9 mouse cellular contexts compared by ENCODE assay signal in the genomic region with DNA sequence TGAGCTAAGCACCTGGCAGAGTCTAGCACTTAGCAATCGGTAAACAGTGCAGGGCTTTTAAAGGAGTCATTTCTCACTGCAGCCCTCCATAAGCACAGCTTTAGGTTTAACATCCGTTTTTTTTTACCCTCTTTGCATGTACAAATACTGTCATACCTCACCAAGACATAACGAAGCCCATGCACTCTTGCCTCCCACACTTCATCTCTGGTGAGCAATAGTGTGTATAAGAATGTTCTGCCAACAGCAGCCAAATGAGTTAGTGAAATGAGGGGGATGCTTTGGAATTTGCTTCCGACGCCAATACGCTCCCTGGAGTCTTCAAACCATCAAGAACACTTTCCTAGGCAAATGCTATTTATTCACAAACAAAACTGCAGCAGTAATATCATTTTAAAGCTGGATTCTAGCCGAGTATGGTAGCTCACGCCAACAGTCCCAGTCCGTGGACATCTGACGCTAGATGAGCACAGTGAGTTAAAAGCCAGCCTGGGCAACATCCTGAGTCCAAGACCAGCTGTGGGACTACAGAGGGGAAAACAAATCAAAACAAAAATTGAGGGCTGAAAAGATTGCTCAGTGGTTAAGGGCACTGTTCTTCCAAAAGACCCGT. TPM values are rescaled to one million over a fixed set of nuclear protein-coding genes. Genes with fewer than 3 reads are reported as not detected.
A peak's percentile ranks its signal among the peaks of the same experiment; 100 is the strongest.
DNase-seq lines count a peak whose midpoint lies in the region; ATAC-seq and TF ChIP-seq lines count a peak whose summit lies in the region.
"Had no signal": no experiment of that assay in that cellular context is flagged by ENCODE, and none has a peak within 500 bp of the region (broad histone marks: within the 10 kb centered on the region; RNA-seq: fewer than 3 reads in every experiment).

No protein-coding gene starts in this region.

- peak; percentile 31 to 44 for DNase-seq in lung, postnatal 4 days
- no peak for DNase-seq in adrenal gland, postnatal 25 days
- DNase-seq: liver, postnatal 0 days had no signal

- no peaks in the 10 kb centered on the region for H3K36me3 ChIP-seq in intestine, embryonic 16.5 days (ENCODE audit: control insufficient read depth, insufficient read depth, low read length)
- no peaks in the 10 kb centered on the region; the same call in 1 of the 2 replicates for H3K36me3 ChIP-seq in intestine, postnatal 0 days (ENCODE audit: control insufficient read depth, insufficient read depth)
- 0 out of 2 replicates have a peak, but pooled peaks cover 4% of the 10 kb centered on the region for H3K36me3 ChIP-seq in embryonic facial prominence, embryonic 15.5 days
- H3K36me3 ChIP-seq in heart, embryonic 13.5 days = peaks cover 17% of the 10 kb centered on the region
- H3K36me3 ChIP-seq in kidney, embryonic 14.5 days (ENCODE audit: control insufficient read depth, insufficient read depth, low read length) = peaks cover 2% of the 10 kb centered on the region; the same call in 1 of the 2 replicates
- H3K36me3 ChIP-seq: intestine, embryonic 15.5 days had no signal

- 0 out of 2 replicates have a peak overlapping the region, but pooled peaks have one; percentile 11 for H3K27ac ChIP-seq in intestine, embryonic 16.5 days (ENCODE audit: low read length)
- no peak overlapping the region for H3K27ac ChIP-seq in intestine, postnatal 0 days (ENCODE audit: low read depth, low read length)
- peak overlapping the region; percentile 39; the same call in 1 of the 2 replicates for H3K27ac ChIP-seq in embryonic facial prominence, embryonic 15.5 days (replicated peaks)
- peak overlapping the region; percentile 12 for H3K27ac ChIP-seq in heart, embryonic 13.5 days (replicated peaks)
- H3K27ac ChIP-seq in kidney, embryonic 14.5 days (ENCODE audit: low read depth, low read length) = no peak overlapping the region
- H3K27ac ChIP-seq: intestine, embryonic 15.5 days had no signal

- H3K4me2 ChIP-seq in intestine, embryonic 16.5 days (ENCODE audit: low read depth, low read length) = no peak overlapping the region
- H3K4me2 ChIP-seq in intestine, postnatal 0 days (replicated peaks; ENCODE audit: low read depth) = no peak overlapping the region
- no peak overlapping the region for H3K4me2 ChIP-seq in embryonic facial prominence, embryonic 15.5 days (replicated peaks)
- no peak overlapping the region for H3K4me2 ChIP-seq in heart, embryonic 13.5 days
- no peak overlapping the region for H3K4me2 ChIP-seq in kidney, embryonic 14.5 days (replicated peaks; ENCODE audit: low read depth, low read length)
- H3K4me2 ChIP-seq: intestine, embryonic 15.5 days had no signal

- WGBS in intestine, embryonic 16.5 days = 58% methylated on average over 11 of the region's 11 CpGs
- 63% methylated on average over 11 of the region's 11 CpGs for WGBS in intestine, postnatal 0 days
- WGBS in embryonic facial prominence, embryonic 15.5 days = 70% methylated on average over 11 of the region's 11 CpGs
- 83% methylated on average over 11 of the region's 11 CpGs for WGBS in heart, embryonic 13.5 days
- 84% methylated on average over 11 of the region's 11 CpGs for WGBS in kidney, embryonic 14.5 days

- TF ChIP-seq CTCF in intestine, postnatal 0 days (IDR thresholded peaks at IDR 0.05; ENCODE audit: low read depth) = no peak

- no peaks in the 10 kb centered on the region for H3K9me3 ChIP-seq in intestine, embryonic 16.5 days (ENCODE audit: control insufficient read depth, low read length)
- H3K9me3 ChIP-seq in intestine, postnatal 0 days (ENCODE audit: control insufficient read depth) = no peaks in the 10 kb centered on the region
- no peaks in the 10 kb centered on the region for H3K9me3 ChIP-seq in embryonic facial prominence, embryonic 15.5 days (replicated peaks)
- no peaks in the 10 kb centered on the region for H3K9me3 ChIP-seq in heart, embryonic 13.5 days
- H3K9me3 ChIP-seq in kidney, embryonic 14.5 days (ENCODE audit: control insufficient read depth, low read length) = no peaks in the 10 kb centered on the region
- H3K9me3 ChIP-seq: intestine, embryonic 15.5 days had no signal

- peak; percentile 50; the same call in 1 of the 2 replicates for ATAC-seq in intestine, embryonic 16.5 days
- ATAC-seq in intestine, postnatal 0 days = no peak
- ATAC-seq in embryonic facial prominence, embryonic 15.5 days (ENCODE audit: insufficient number of reproducible peaks, low FRiP score, low TSS enrichment, low read depth) = peak; percentile 15; the same call in 1 of the 2 replicates
- no peak for ATAC-seq in heart, embryonic 13.5 days (ENCODE audit: extremely low read depth, insufficient number of reproducible peaks, low FRiP score, low TSS enrichment)
- no peak for ATAC-seq in kidney, embryonic 14.5 days (ENCODE audit: low FRiP score, low TSS enrichment)
- ATAC-seq: intestine, embryonic 15.5 days; liver, postnatal 0 days had no signal

- H3K27me3 ChIP-seq in intestine, embryonic 16.5 days (replicated peaks; ENCODE audit: control insufficient read depth, insufficient read depth, low read length) = no peaks in the 10 kb centered on the region
- H3K27me3 ChIP-seq in intestine, postnatal 0 days (replicated peaks; ENCODE audit: control insufficient read depth, insufficient read depth, low read length) = no peaks in the 10 kb centered on the region
- H3K27me3 ChIP-seq in embryonic facial prominence, embryonic 15.5 days = no peaks in the 10 kb centered on the region
- H3K27me3 ChIP-seq in heart, embryonic 13.5 days (replicated peaks) = no peaks in the 10 kb centered on the region
- no peaks in the 10 kb centered on the region for H3K27me3 ChIP-seq in kidney, embryonic 14.5 days (ENCODE audit: control insufficient read depth, insufficient read depth, low read length)
- H3K27me3 ChIP-seq: intestine, embryonic 15.5 days had no signal

- H3K4me3 ChIP-seq in intestine, embryonic 16.5 days (ENCODE audit: low read length) = no peak overlapping the region
- H3K4me3 ChIP-seq in intestine, postnatal 0 days (ENCODE audit: low read depth, low read length) = no peak overlapping the region
- H3K4me3 ChIP-seq in embryonic facial prominence, embryonic 15.5 days (replicated peaks) = no peak overlapping the region
- H3K4me3 ChIP-seq in heart, embryonic 13.5 days = no peak overlapping the region
- H3K4me3 ChIP-seq in kidney, embryonic 14.5 days (ENCODE audit: low read length) = no peak overlapping the region
- H3K4me3 ChIP-seq: intestine, embryonic 15.5 days had no signal

- H3K4me1 ChIP-seq in intestine, embryonic 16.5 days (ENCODE audit: control insufficient read depth, insufficient read depth, low read length) = no peaks in the 10 kb centered on the region; the same call in 1 of the 2 replicates
- no peaks in the 10 kb centered on the region for H3K4me1 ChIP-seq in intestine, postnatal 0 days (replicated peaks; ENCODE audit: control insufficient read depth, insufficient read depth, low read length)
- H3K4me1 ChIP-seq in embryonic facial prominence, embryonic 15.5 days = peaks cover 10% of the 10 kb centered on the region; the same call in 1 of the 2 replicates
- peaks cover 8% of the 10 kb centered on the region; the same call in 1 of the 2 replicates for H3K4me1 ChIP-seq in heart, embryonic 13.5 days
- H3K4me1 ChIP-seq in kidney, embryonic 14.5 days (ENCODE audit: control insufficient read depth, insufficient read depth, low read length) = no peaks in the 10 kb centered on the region
- H3K4me1 ChIP-seq: intestine, embryonic 15.5 days had no signal

- H3K9ac ChIP-seq in intestine, embryonic 16.5 days (ENCODE audit: low read depth, low read length) = no peak overlapping the region
- H3K9ac ChIP-seq in intestine, postnatal 0 days (ENCODE audit: low read depth, low read length) = no peak overlapping the region
- H3K9ac ChIP-seq in embryonic facial prominence, embryonic 15.5 days = no peak overlapping the region
- H3K9ac ChIP-seq in heart, embryonic 13.5 days = no peak overlapping the region
- H3K9ac ChIP-seq in kidney, embryonic 14.5 days (ENCODE audit: low read depth, low read length) = no peak overlapping the region
- H3K9ac ChIP-seq: intestine, embryonic 15.5 days; liver, postnatal 0 days had no signal

RNA-seq across cellular contexts. Expression of a gene that starts 18.4 kb away (rescaled TPM):
- polyA plus RNA-seq in intestine, embryonic 16.5 days (2015; fragmentation: Nextera tagmentation; extraction: Ambion mirVana) = 8.5 and 8.6 TPM in 2 replicates
- 4.7 and 5.4 TPM in 2 replicates for polyA plus RNA-seq in intestine, postnatal 0 days (2015; fragmentation: Nextera tagmentation; extraction: Ambion mirVana)
- polyA plus RNA-seq in embryonic facial prominence, embryonic 15.5 days (2015; fragmentation: Nextera tagmentation; extraction: Ambion mirVana) = 16.3 and 16.9 TPM in 2 replicates
- polyA plus RNA-seq in heart, embryonic 13.5 days (2015; fragmentation: Nextera tagmentation; extraction: Ambion mirVana) = 8.7 TPM in 2 replicates
- 16.4 and 22.2 TPM in 2 replicates for polyA plus RNA-seq in kidney, embryonic 14.5 days (2014; fragmentation: Nextera tagmentation; extraction: Ambion mirVana)
- 37.2 and 49.8 TPM in 2 replicates for total RNA-seq in adrenal gland, postnatal 25 days (2021)

Comparison
In these comparisons a context has a peak if more than half of its experiments do, and no peak if none do; other contexts are left out.
1. ATAC-seq: peak in intestine, embryonic 16.5 days (single experiment) and embryonic facial prominence, embryonic 15.5 days (single experiment); none in intestine, postnatal 0 days (single experiment), heart, embryonic 13.5 days (single experiment) and kidney, embryonic 14.5 days (single experiment).
2. H3K27ac ChIP-seq: peak in intestine, embryonic 16.5 days (single experiment), embryonic facial prominence, embryonic 15.5 days (single experiment) and heart, embryonic 13.5 days (single experiment); none in intestine, postnatal 0 days (single experiment) and kidney, embryonic 14.5 days (single experiment).